Mouse (Mus musculus): Measurements from ENCODE around the gene Anapc15.

Gene Anapc15

GRCm38 (mm10) chr7:101939758-101940157 lies 76.2 kb downstream of the Anapc15 start:
- TF ChIP-seq GATA4 (IDR thresholded peaks at IDR 0.05; ENCODE audit: insufficient replicate concordance, low read length), result no peak

Data from liver, adult (tissue).